Mouse (Mus musculus): ENCODE measurements around the gene Abcg3. TPM values are rescaled to one million over a fixed set of nuclear protein-coding genes. Genes with fewer than 3 reads are reported as not detected.
A peak's percentile ranks its signal among the peaks of the same experiment; 100 is the strongest.
"Not testable (repeated sequence)": the region's sequence is repeated elsewhere in the genome, so short reads cannot be mapped to it uniquely, and the experiment has no call there.

The Abcg3 gene
- total and polyA plus RNA-seq, 3 experiments, result not detected

- dilution Hi-C loops (cut with MboI; ENCODE audit: extremely low pct_ligation_motif_present, extremely low pct_unique_long_range_greater_than_20kb, low sequenced_read_pairs), result no loop called here
- peak overlapping the region; percentile 58 to 74 (median 66) for H3K4me3 ChIP-seq (replicated peaks in 1 of 3; ENCODE audit: low read depth in 2 of 3, low read length in 2 of 3, poor library complexity in 1 of 3)
- H3K27me3 ChIP-seq (replicated peaks), result no peaks in the 10 kb centered on the region
- peaks cover 0 to 2% of the 10 kb centered on the region in 2 experiments for H3K36me3 ChIP-seq (replicated peaks in 1 of 2; ENCODE audit: control insufficient read depth in 1 of 2, insufficient read depth in 1 of 2, low read length in 1 of 2)
- H3K4me1 ChIP-seq (ENCODE audit: control insufficient read depth in 1 of 2, insufficient read depth in 2 of 2), result no peaks in the 10 kb centered on the region
- H3K4me2 ChIP-seq (ENCODE audit: insufficient read depth, low read depth, poor library complexity, severe bottlenecking), result no peak overlapping the region
- TF ChIP-seq HCFC1 (IDR thresholded peaks at IDR 0.05; ENCODE audit: low read depth, low read length), result peak; percentile 72
- peak; percentile 34; the same call in 1 of the 2 replicates for TF ChIP-seq CHD2 (IDR thresholded peaks at IDR 0.05; ENCODE audit: low read length)
- peak; percentile 53; the same call in 1 of the 2 replicates for TF ChIP-seq TBP (conservative IDR thresholded peaks at IDR 0.05; ENCODE audit: low read depth, low read length)
- TF ChIP-seq NELFE (IDR thresholded peaks at IDR 0.05; ENCODE audit: low read depth, low read length), result peak; percentile 26; the same call in 1 of the 2 replicates
- peak; percentile 52 for TF ChIP-seq POLR2A (IDR thresholded peaks at IDR 0.05; ENCODE audit: low read depth, low read length)
- no peak; the same call in 1 of the 2 replicates for TF ChIP-seq ELF1 (IDR thresholded peaks at IDR 0.05; ENCODE audit: low read depth, low read length)
- no peak for TF ChIP-seq ZC3H11A (IDR thresholded peaks at IDR 0.05; ENCODE audit: low read depth, low read length)
- in situ Hi-C loops (cut with MboI; ENCODE audit: low pct_ligation_motif_present, low pct_unique_long_range_greater_than_20kb, low sequenced_read_pairs), result no loop called here
- H3K9ac ChIP-seq (ENCODE audit: insufficient read depth, low read depth), result peak overlapping the region; percentile 5; the same call in 1 of the 2 replicates
- H3K9me3 ChIP-seq (replicated peaks; ENCODE audit: low read length), result no peaks in the 10 kb centered on the region
- H3K79me2 ChIP-seq (replicated peaks; ENCODE audit: control insufficient read depth, extremely low read depth, insufficient read depth, poor library complexity, severe bottlenecking), result no peaks in the 10 kb centered on the region
- H3K27ac ChIP-seq (ENCODE audit: insufficient read depth, low read depth), result no peak overlapping the region
- peak; percentile 92 for DNase-seq (ENCODE audit: extremely low read depth)
Measured at GRCm38 (mm10) chr5:104934148-104934547, 48.4 kb downstream of the Abcg3 start.

GRCm38 (mm10) chr5:104906556-104906955 lies 76.0 kb downstream of the Abcg3 start:
- in situ Hi-C loops (cut with MboI; ENCODE audit: low pct_ligation_motif_present, low pct_unique_long_range_greater_than_20kb, low sequenced_read_pairs); dilution Hi-C loops (cut with MboI; ENCODE audit: extremely low pct_ligation_motif_present, extremely low pct_unique_long_range_greater_than_20kb, low sequenced_read_pairs); H3K27ac ChIP-seq (ENCODE audit: insufficient read depth, low read depth); H3K9ac ChIP-seq (ENCODE audit: insufficient read depth, low read depth); H3K4me3 ChIP-seq (replicated peaks in 1 of 3; ENCODE audit: low read depth in 2 of 3, low read length in 2 of 3, poor library complexity in 1 of 3); H3K79me2 ChIP-seq (replicated peaks; ENCODE audit: control insufficient read depth, extremely low read depth, insufficient read depth, poor library complexity, severe bottlenecking); H3K4me2 ChIP-seq (ENCODE audit: insufficient read depth, low read depth, poor library complexity, severe bottlenecking); DNase-seq (ENCODE audit: extremely low read depth); H3K27me3 ChIP-seq (replicated peaks); H3K9me3 ChIP-seq (replicated peaks; ENCODE audit: low read length); H3K36me3 ChIP-seq (replicated peaks in 1 of 2; ENCODE audit: control insufficient read depth in 1 of 2, insufficient read depth in 1 of 2, low read length in 1 of 2); H3K4me1 ChIP-seq (ENCODE audit: control insufficient read depth in 1 of 2, insufficient read depth in 2 of 2): not testable (repeated sequence)

Other genes with a start within 250 kb of the Abcg3 start
- 0.13 TPM in 1 of 2 replicates, not detected in the other for gene Zfp951, start 122.6 kb downstream of the Abcg3 start, total RNA-seq (2012; rRNA removed)
- gene Zfp951, start 122.6 kb downstream of the Abcg3 start, total RNA-seq (2014; rRNA removed), result 0.15 TPM in 1 of 2 replicates, not detected in the other
- gene Zfp951, start 122.6 kb downstream of the Abcg3 start, polyA plus RNA-seq (2012; ENCODE audit: insufficient read length, low read depth), result 3.3 and 3.7 TPM in 2 replicates
- 2.9 and 3.4 TPM in 2 replicates for gene Gbp9, start 156.8 kb upstream of the Abcg3 start, total RNA-seq (2012; rRNA removed)
- gene Gbp9, start 156.8 kb upstream of the Abcg3 start, total RNA-seq (2014; rRNA removed), result 4.8 and 6.2 TPM in 2 replicates
- gene Gbp9, start 156.8 kb upstream of the Abcg3 start, polyA plus RNA-seq (2012; ENCODE audit: insufficient read length, low read depth), result 10.1 and 15.0 TPM in 2 replicates
- gene Gbp8, start 156.8 kb upstream of the Abcg3 start, total RNA-seq (2012; rRNA removed), result 2.9 and 5.2 TPM in 2 replicates
- gene Gbp8, start 156.8 kb upstream of the Abcg3 start, total RNA-seq (2014; rRNA removed), result 5.1 and 6.1 TPM in 2 replicates
- 7.4 and 7.5 TPM in 2 replicates for gene Gbp8, start 156.8 kb upstream of the Abcg3 start, polyA plus RNA-seq (2012; ENCODE audit: insufficient read length, low read depth)
- 14.8 and 17.2 TPM in 2 replicates for gene Gbp4, start 156.9 kb upstream of the Abcg3 start, total RNA-seq (2012; rRNA removed)
- 19.3 and 21.1 TPM in 2 replicates for gene Gbp4, start 156.9 kb upstream of the Abcg3 start, total RNA-seq (2014; rRNA removed)
- 16.1 and 18.3 TPM in 2 replicates for gene Gbp4, start 156.9 kb upstream of the Abcg3 start, polyA plus RNA-seq (2012; ENCODE audit: insufficient read length, low read depth)